Mouse (Mus musculus) megakaryocyte progenitor cell, adult 5-6 weeks (primary cell): ENCODE data around the gene Etfa. TPM values are rescaled to one million over a fixed set of nuclear protein-coding genes. Genes with fewer than 3 reads are reported as not detected.
A peak's percentile ranks its signal among the peaks of the same experiment; 100 is the strongest.

Experiments used
- ATAC-seq: replicated peaks from 2 replicates; pipeline ENCODE4 v1.8.0; 2016; ENCODE audit warnings: mild to moderate bottlenecking, moderate TSS enrichment, inconsistent platforms; ENCODE audit not compliant: poor library complexity
- total RNA-seq, 2 experiments: library from RNA; stranded (forward) in 1 of 2; stranded (reverse) in 1 of 2; fragments of 157-497, 149-512 nt in 1 of 2; fragments of 200-1000 nt in 1 of 2; gene quantifications; 2 replicates each; pipeline versions ENCODE4 v1.2.3 to v1.2.4; 2015 to 2017

The Etfa gene
- total RNA-seq, 2 experiments from 2014 or later: 58.1 to 151 TPM

DNA sequence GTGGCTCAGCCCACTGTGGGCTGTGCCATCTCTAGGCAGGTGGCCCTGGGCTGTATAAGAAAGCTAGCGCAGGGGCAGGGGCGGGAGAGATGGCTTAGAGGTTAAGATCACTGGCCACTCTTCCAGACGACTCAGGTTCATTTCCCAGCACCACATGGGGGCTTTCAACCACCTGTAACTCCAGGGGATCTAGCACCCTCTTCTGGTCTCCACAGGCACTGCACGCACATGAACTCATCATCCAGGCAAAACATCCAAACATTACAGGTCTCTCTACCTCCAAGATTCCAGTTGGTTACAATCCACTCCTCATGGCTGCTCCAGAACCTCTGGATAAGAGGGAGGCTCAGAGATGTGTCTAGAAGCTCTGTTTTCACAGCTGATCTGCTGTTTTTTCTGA, 13.7 kb upstream of the Etfa start:
- ATAC-seq: peak; percentile 74

DNA sequence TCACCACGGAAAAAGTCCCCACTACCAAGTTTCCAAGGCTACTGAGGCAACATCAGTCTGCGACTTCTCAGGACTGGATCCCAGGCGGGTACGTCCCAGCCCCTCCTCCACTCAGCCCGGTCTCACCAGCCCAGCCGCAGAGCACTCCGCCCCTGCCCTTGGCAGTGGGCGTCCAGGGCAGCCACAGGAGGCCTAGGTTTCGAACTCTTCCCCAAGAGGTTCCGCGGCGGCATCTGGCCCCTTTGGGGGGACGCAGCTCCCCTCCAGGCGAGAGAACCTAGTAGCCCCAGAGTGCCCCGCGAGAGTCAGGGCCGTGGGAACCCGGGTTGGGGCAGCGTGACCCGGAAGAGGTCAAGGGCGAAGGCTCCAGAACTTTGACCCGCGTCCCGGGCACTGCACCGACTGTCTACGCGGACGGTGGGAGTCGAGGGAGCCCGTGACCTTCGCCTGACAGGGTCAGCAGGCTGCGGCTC, 486 bp downstream of the Etfa start:
- peak; percentile 68 for ATAC-seq

DNA sequence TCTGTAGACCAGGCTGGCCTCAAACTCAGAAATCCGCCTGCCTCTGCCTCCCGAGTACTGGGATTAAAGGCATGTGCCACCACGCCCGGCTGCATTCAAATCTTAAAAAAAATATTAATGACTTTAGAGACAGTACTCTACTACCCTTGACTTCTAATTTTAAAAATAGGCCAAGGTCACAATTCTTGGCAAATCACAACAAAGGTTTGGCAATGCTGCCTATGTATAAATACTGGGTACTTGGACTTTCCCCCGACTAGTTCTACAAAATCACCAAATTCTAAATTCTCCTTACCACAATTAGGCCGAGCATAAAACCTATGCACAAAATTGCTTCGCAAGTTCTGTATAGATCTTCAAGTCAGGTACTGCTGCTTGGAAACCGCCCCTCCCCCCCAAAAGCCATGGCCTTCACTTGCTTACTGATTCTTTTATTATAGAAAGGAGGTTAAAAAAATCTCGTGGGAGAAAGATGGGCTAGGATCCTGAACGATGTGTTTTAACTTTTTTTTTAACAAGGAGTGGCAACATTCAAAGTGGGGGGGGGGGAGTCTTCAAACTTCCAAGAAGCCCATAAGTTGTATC, 1.3 kb downstream of the Etfa start:
- no peak for ATAC-seq

DNA sequence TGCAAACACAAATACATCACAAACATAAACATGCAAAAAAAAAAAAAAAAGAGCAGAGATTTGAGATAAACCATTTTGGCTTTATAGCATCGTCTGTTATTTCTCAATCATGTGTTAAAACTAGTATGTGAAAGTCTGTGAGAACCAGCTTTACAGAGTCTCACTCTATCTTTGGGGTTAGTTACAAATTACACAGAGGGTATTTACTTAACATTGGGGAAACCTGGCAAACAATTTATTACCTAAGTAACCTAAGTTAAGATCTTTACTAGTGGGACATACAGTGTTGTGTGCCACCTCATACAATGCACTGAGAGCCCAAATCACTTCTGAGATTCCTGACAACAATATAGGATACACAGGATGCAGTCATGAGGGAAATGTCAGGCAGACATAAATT, 2.3 kb downstream of the Etfa start:
- no peak for ATAC-seq

DNA sequence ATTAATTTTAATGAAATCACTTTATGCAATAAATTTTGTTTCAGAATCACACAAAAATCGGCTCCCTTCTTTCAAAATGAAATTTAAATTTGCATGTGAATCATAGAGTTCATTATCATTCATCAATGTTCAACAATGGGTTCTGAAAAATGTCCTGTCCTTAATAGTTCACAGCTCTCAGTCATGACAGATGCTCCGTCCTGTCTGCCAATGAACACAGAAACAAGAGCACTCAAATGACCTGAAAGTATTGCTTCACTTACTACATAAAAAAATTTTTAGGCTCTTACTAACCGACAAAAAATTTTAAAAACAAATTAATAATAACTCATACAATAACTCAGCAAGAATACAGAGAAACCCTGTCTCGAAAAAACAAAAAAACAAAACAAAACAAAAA, 3.3 kb downstream of the Etfa start:
- no peak for ATAC-seq

DNA sequence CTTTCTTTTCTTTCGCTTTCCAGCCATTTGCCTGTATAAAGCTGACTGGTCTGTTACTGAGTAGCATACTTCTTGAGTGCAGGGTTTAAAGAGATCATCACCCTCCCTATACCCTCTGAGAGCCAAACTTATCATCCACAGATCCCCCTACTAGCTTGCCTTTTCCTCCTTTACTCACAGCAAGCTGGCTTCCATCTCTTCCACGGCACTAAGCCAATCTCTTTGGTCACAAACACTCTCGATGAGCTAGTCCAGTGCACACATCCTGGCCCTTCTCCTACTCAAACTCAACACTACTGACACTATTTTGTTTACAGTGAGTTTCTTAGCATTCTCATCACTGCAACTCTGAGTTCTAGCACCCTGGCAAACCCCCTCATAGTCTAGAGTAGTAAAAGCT, 4.1 kb downstream of the Etfa start:
- ATAC-seq: no peak

DNA sequence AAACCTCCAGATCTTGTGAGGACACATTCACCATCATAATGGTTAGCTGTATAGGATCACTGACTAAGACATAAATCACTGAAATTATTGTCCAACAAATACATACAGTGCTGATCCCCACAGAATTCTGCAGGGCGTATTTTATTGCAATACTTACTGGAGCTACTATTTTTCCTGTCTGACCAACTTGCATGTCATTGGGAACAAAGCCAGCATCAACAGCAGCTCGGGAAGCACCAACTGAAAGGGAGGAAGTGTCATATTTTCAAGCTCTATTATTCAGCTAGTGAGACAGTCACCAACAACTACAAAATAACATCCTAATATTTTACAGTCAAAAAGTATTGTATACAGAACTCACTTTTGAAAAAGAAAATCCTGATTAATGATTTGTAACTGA, 29.9 kb downstream of the Etfa start:
- no peak for ATAC-seq

DNA sequence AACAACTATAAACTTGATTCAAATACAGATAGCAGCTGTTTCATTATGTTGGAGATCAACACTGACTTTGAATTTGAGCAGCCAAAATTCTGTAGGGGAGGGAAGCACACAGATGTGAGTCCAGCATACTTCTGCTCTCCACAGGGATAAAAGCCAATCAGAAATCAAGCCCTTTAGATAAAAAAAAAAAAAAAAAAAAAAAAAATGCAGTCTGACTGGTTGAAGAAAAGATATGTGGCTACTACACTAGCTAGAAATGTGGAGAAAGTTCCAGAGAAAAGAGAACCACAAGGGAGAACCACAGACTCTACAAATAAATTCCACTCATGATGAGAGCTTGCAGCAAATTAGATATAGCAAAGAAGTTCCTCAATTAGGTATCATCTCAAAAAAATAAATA, 33.3 kb downstream of the Etfa start:
- ATAC-seq: no peak

DNA sequence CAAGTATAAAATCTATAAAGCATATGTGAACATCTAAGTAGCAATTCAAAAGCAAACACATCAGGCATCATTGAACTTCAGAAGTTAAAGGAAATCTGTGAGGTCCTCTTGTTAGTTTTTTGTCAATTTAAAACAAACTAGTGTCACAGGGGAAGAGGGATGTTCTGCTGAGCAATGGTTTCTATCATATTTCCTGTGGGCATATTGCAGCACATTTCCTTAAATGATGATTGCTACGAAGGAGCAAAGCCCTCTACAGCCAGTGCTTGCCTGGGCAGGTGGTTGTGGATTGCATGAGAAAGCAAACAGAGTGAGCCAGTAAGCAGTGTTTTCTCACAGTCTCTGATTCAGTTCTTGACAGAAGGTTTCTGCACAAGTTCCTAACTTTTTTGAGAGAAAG, 36.0 kb downstream of the Etfa start:
- no peak for ATAC-seq

DNA sequence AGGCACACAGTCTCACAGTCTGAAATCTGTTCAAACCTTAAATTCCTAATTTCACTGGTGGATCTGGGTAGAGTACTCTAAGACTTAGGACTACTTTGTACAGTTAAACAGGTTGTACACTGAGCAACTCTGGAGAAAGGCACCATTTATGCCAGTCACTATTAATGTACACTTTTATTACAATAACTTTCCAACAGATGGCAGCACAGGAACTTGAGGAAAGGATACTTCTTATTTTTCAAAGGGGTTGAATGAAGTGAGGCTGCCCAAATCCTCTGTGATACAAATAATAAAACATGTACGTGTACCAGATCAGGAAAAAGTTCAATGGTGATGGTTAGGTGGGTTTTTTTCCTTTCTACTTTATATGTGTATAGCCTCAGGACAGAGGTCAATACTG, 43.6 kb downstream of the Etfa start:
- ATAC-seq: peak; percentile 54; the same call in 1 of the 2 replicates

DNA sequence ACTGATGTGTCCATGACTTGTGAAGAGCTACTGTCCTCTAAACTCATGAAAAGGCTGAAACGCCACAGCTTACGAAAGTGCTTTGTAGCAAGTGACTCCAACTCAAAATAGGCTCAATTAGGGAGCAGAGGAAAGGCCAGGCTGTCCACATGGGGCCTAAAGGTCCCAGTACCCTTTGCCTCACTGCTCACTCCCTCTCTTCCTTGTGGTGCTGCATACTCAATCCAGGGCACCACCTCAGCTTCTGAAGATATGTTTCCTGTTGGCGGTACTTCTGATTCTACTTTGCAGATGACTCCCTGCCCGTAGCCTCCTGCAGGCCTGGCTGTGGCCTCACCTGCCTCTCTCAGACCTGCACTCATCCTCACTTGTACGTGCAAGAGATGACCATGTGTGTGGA, 58.7 kb downstream of the Etfa start:
- ATAC-seq: no peak

DNA sequence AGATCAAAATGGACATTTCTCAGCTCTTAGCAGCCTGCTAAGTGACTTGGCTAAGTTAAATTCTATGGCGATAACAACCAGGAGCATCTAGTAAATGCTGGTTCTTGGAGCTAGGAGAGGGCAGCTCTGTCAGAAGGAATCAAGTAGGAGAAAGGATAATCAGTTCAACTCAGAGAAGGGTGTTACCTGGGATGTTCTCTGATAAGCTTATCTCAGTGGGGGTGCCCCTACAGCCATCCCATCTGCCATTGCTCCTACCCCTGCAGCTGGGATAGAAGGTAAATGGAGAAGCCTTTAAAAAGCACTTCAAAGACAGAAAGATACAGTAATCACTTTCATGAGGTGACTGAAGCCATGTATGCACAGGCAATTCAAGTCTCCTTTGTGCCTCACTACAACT, 59.1 kb downstream of the Etfa start:
- no peak for ATAC-seq

DNA sequence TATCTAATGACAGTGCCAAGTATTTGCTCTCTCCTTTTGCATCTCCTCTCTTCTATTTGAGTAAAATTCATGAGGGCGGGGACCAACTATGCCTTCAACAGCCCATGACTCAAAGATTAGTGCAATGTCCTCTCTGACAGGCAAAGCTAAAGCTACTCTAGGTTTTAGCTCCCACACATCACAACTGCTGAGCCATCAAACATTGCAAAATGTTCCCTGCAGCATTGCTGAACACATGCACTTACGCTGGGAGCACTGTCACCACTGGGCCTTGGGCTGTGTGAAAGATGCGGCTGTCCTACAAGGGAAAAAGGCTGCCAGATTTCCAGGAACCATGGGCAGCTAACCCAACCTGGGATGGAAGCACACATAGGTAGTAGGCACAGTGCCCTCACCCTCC, 60.6 kb downstream of the Etfa start:
- ATAC-seq: no peak

DNA sequence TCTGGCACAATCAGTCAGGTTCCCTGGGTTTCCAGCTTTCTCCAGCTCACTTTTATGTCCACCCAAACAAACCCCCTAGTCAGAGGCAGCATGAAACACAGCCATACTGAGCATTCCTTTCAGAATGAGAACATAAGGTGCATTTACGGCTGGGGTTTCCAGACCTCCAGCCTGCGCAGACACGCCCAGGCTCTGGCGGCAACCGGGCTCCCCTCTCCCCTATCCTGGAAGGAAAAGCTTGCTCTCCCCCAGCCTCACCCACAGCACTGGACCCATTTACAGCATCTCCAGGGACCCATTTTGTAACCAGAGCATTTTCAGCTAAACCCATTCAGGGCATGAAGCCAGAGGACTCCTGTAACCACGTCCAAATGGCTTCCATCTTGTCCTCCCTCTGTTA, 62.0 kb downstream of the Etfa start:
- no peak for ATAC-seq

DNA sequence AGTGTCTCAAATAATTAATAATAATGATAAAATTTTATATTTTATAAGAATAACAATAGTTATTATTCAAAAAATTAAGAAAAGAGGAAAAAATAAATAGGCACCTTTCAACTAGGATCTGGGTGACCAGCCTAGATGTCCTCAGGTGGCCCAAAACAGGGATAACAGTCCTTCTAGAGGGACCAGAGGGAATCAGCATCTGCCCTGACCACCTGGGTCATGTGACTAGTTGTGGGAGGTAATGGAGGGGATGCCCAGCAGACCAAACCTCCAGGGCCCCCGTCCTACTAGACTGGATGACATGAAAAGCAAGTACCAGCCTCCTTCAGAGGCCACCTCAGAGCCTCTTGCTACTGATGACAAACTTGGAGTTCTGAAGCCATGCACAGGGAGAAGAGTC, 62.9 kb downstream of the Etfa start:
- no peak for ATAC-seq

DNA sequence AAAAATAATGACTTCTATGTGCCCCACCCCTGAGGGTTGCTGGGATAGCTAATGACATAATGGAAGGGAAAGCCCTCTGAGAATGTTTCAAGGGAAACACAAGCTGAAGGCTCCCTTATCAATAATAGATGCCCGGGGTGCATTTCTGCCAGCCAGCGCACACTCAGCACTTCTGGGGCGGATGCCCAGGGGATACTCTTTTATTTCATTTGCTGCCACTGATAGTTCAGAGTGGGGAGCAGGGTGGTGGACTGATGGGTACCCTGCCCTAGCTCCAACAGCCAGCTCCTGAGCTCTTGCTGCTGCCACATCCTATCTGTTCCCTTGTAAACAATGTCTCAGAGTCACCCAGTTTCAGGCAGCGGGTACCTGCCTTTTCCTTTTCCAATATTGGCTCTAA, 64.5 kb downstream of the Etfa start:
- ATAC-seq: no peak

DNA sequence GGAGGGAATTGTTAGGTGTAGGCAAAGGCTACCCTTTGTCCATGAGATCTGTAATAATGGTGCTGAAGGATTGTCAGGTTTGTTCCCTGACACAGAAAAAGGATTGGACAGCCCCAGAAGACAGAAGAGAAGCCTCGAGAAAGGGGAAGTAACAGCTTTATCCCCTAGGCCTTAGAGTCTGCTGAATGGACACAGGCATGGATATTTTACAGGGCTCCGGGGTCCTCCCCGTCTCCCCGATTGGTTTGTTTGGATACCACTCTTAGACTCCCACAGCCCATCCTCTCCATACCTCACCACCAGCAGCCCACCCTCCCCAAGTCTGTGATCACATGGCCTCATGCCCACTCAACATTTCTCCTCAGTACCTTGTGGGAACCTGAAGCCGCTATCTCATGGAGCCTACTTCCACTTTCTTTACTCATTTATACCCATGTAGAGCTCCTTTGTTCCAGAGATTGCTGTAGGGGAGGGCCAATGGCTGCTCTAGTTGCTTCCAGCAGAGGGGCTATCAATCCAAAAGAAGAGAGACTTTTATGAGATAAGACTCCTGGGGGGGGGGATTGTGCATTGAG, 72.8 kb downstream of the Etfa start:
- no peak for ATAC-seq

DNA sequence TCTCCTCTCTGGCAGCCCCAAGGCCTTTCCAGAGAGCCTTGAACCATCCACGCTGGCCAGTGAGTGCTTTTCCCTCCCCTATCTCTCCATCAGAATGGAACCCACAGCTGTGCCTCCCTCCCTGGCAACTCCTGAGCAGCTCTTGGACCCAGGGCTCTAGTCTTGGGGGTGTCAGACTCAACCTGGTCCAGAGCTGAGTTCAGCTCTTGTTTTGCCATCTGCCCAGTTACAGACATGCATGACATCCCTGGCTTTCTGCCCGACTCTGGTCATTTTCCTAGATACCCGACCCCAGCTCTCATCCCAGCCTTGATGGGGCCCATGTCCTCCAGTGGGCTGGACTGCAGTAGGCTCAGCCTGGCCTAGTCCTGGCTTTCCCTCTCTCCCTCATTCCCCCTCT, 73.6 kb downstream of the Etfa start:
- ATAC-seq: no peak

DNA sequence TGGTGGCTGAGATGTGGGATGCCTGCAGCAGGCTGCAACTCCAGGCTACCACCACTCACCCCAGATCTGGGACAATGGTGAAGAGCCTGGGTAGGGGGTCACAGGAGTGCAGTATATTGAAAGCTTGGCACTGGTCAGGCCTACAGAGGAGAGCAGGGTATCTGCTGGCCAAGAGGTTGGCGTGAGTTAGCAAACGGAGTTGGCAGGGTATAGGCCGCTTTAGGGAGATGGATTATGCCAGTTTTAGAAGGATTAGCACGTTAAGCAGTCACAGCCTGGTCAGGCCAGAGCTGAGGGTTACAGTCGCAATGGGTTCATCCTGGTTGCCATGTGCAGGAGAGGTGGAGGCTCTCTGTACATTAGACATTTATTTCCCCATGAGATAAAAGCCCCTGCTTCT, 78.2 kb downstream of the Etfa start:
- no peak for ATAC-seq

DNA sequence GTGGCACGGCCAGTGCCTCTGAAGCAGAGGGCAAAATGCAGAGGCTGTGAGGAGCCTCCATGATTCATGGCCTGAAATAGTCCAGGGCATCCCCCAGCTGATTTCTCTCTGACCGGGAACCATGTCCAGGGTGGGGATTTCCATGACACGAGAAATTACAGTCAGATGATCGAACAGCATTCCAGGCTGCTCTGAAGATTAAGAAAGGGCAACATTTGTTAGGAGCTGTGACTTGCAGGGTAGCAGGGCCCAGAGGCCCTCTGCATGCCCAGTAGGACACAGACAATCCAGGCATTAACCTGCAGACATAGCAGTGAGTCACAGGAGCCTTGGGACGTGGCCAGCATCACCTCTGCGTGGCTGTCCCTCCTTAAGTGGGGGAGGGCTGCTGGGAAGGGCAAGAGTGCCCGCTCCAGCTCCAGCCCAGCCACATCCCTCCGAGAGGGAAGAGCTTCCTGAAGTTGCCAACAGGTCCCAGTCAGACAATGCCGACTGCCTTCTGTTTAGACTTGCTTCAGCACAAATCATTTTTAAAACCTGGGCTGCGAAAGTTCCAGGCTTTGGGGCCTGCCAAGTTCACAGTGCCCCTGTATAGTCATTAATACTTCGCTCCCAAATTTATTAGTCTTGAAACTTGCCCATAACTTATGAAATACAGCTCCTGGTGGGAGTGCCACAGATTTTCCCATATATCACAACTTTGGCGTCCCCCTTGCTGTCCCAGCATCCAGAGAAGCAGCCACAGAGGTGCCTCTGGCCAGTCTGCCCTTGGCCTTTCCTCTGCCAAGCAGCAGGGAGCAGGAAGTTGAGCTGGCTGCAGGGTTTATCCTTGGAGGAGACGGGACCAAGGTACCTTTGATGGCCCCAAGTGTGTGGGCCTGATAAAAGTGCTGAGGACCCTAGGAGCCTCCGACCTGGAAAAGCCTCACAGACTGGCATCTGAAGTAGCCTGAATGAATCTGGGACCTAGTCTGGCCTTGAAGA, 79.4 kb downstream of the Etfa start:
- ATAC-seq: no peak

DNA sequence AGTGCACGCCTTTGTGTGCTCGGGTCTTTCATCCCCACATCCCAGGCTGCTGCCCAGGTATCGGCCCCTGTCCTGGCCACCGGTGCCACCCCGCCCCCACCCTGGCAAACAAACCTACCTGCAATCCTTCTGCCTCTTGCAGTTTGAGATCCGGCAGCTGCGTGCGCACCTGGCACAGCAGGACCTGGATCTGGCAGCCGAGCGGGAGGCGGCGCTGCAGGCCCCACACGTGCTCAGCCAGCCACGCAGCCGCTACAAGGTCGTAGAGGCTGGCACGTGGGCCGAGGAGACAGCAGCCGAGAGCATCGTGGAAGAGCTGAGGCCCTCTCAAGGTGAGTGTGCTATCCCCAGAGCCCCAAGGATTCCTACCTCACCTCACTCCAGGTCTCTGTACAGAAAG, 81.9 kb downstream of the Etfa start:
- no peak for ATAC-seq
